Mouse (Mus musculus): ENCODE results near the gene Camk1g. TPM values are rescaled to one million over a fixed set of nuclear protein-coding genes. Genes with fewer than 3 reads are reported as not detected.
A peak's percentile ranks its signal among the peaks of the same experiment; 100 is the strongest.

Camk1g gene
- polyA plus RNA-seq (2015; fragmentation: Nextera tagmentation; extraction: Ambion mirVana), result 44.2 and 44.6 TPM in 2 replicates

GRCm38 (mm10) chr1:193370096-193370495, at the start of gene Camk1g:
TSS of gene Camk1g (minus strand) at chr1:193370298.
- Histone ChIP-seq H3K27ac (ENCODE audit: low read depth, low read length) (peak within 1 kb of the TSS; percentile 70), H3K4me2 (ENCODE audit: low read length) (peak within 1 kb of the TSS; percentile 87), H3K36me3 (ENCODE audit: control insufficient read depth, insufficient read depth, low read length) (no peaks in the 10 kb centered on the region), H3K9me3 (ENCODE audit: control insufficient read depth, low read length) (no peaks in the 10 kb centered on the region), H3K4me1 (ENCODE audit: control insufficient read depth, insufficient read depth, low read depth, low read length) (peaks cover 29% of the 10 kb centered on the region), H3K27me3 (replicated peaks; ENCODE audit: control insufficient read depth, insufficient read depth, low read length) (no peaks in the 10 kb centered on the region), H3K9ac (ENCODE audit: low read depth, low read length) (peak within 1 kb of the TSS; percentile 73), H3K4me3 (ENCODE audit: low read length) (peak within 1 kb of the TSS; percentile 64)
- ATAC-seq, result peak; percentile 91
- WGBS, result 2% methylated on average over 2 of the region's 2 CpGs

GRCm38 (mm10) chr1:193419168-193419567, 49.1 kb upstream of the Camk1g start:
- H3K9me3 ChIP-seq (ENCODE audit: control insufficient read depth, low read length), result no peaks in the 10 kb centered on the region
- H3K9ac ChIP-seq (ENCODE audit: low read depth, low read length), result no peak overlapping the region
- ATAC-seq, result no peak; the same call in 1 of the 2 replicates
- H3K4me2 ChIP-seq (ENCODE audit: low read length), result no peak overlapping the region
- no peak overlapping the region for H3K27ac ChIP-seq (ENCODE audit: low read depth, low read length)
- H3K36me3 ChIP-seq (ENCODE audit: control insufficient read depth, insufficient read depth, low read length), result no peaks in the 10 kb centered on the region
- 3% methylated on average over 2 of the region's 2 CpGs for WGBS
- no peaks in the 10 kb centered on the region; the same call in 1 of the 2 replicates for H3K27me3 ChIP-seq (replicated peaks; ENCODE audit: control insufficient read depth, insufficient read depth, low read length)
- H3K4me3 ChIP-seq (ENCODE audit: low read length), result no peak overlapping the region
- peaks cover 21% of the 10 kb centered on the region for H3K4me1 ChIP-seq (ENCODE audit: control insufficient read depth, insufficient read depth, low read depth, low read length)

- Histone ChIP-seq H3K36me3 (ENCODE audit: control insufficient read depth, insufficient read depth, low read length) (no peaks in the 10 kb centered on the region), H3K4me2 (ENCODE audit: low read length) (no peak overlapping the region), H3K9ac (ENCODE audit: low read depth, low read length) (no peak overlapping the region), H3K27me3 (replicated peaks; ENCODE audit: control insufficient read depth, insufficient read depth, low read length) (no peaks in the 10 kb centered on the region; the same call in 1 of the 2 replicates), H3K4me3 (ENCODE audit: low read length) (no peak overlapping the region), H3K4me1 (ENCODE audit: control insufficient read depth, insufficient read depth, low read depth, low read length) (peaks cover 16% of the 10 kb centered on the region), H3K9me3 (ENCODE audit: control insufficient read depth, low read length) (no peaks in the 10 kb centered on the region), H3K27ac (ENCODE audit: low read depth, low read length) (no peak overlapping the region)
- no peak for ATAC-seq
- WGBS, result 63% methylated on average over 5 of the region's 5 CpGs
Measured at GRCm38 (mm10) chr1:193418656-193419055, 48.6 kb upstream of the Camk1g start.

GRCm38 (mm10) chr1:193414067-193414466, 44.0 kb upstream of the Camk1g start:
- H3K27ac ChIP-seq (ENCODE audit: low read depth, low read length), result no peak overlapping the region
- no peaks in the 10 kb centered on the region for H3K36me3 ChIP-seq (ENCODE audit: control insufficient read depth, insufficient read depth, low read length)
- WGBS, result 92% methylated on average over 4 of the region's 4 CpGs
- H3K27me3 ChIP-seq (replicated peaks; ENCODE audit: control insufficient read depth, insufficient read depth, low read length), result no peaks in the 10 kb centered on the region; the same call in 1 of the 2 replicates
- H3K9me3 ChIP-seq (ENCODE audit: control insufficient read depth, low read length), result no peaks in the 10 kb centered on the region
- no peak overlapping the region for H3K4me2 ChIP-seq (ENCODE audit: low read length)
- peaks cover 9% of the 10 kb centered on the region for H3K4me1 ChIP-seq (ENCODE audit: control insufficient read depth, insufficient read depth, low read depth, low read length)
- H3K9ac ChIP-seq (ENCODE audit: low read depth, low read length), result no peak overlapping the region
- ATAC-seq, result no peak
- no peak overlapping the region for H3K4me3 ChIP-seq (ENCODE audit: low read length)

GRCm38 (mm10) chr1:193413368-193414000, 43.4 kb upstream of the Camk1g start:
- WGBS, result 89% methylated on average over 5 of the region's 5 CpGs
- no peak overlapping the region for H3K27ac ChIP-seq (ENCODE audit: low read depth, low read length)
- H3K4me3 ChIP-seq (ENCODE audit: low read length), result no peak overlapping the region
- H3K9me3 ChIP-seq (ENCODE audit: control insufficient read depth, low read length), result no peaks in the 10 kb centered on the region
- H3K27me3 ChIP-seq (replicated peaks; ENCODE audit: control insufficient read depth, insufficient read depth, low read length), result no peaks in the 10 kb centered on the region; the same call in 1 of the 2 replicates
- no peak for ATAC-seq
- no peaks in the 10 kb centered on the region for H3K36me3 ChIP-seq (ENCODE audit: control insufficient read depth, insufficient read depth, low read length)
- no peak overlapping the region for H3K9ac ChIP-seq (ENCODE audit: low read depth, low read length)
- H3K4me2 ChIP-seq (ENCODE audit: low read length), result no peak overlapping the region
- H3K4me1 ChIP-seq (ENCODE audit: control insufficient read depth, insufficient read depth, low read depth, low read length), result peaks cover 4% of the 10 kb centered on the region

GRCm38 (mm10) chr1:193407487-193407886, 37.4 kb upstream of the Camk1g start:
- no peak for ATAC-seq
- H3K36me3 ChIP-seq (ENCODE audit: control insufficient read depth, insufficient read depth, low read length), result no peaks in the 10 kb centered on the region
- 30% methylated on average over 6 of the region's 6 CpGs for WGBS

GRCm38 (mm10) chr1:193406059-193406642, 36.1 kb upstream of the Camk1g start:
- no peaks in the 10 kb centered on the region for H3K27me3 ChIP-seq (replicated peaks; ENCODE audit: control insufficient read depth, insufficient read depth, low read length)
- ATAC-seq, result peak; percentile 79
- no peak overlapping the region for H3K4me3 ChIP-seq (ENCODE audit: low read length)
- H3K27ac ChIP-seq (ENCODE audit: low read depth, low read length), result no peak overlapping the region
- H3K4me1 ChIP-seq (ENCODE audit: control insufficient read depth, insufficient read depth, low read depth, low read length), result peaks cover 4% of the 10 kb centered on the region; the same call in 1 of the 2 replicates
- H3K36me3 ChIP-seq (ENCODE audit: control insufficient read depth, insufficient read depth, low read length), result no peaks in the 10 kb centered on the region
- WGBS, result 45% methylated on average over 6 of the region's 6 CpGs
- H3K4me2 ChIP-seq (ENCODE audit: low read length), result no peak overlapping the region
- no peaks in the 10 kb centered on the region for H3K9me3 ChIP-seq (ENCODE audit: control insufficient read depth, low read length)
- no peak overlapping the region for H3K9ac ChIP-seq (ENCODE audit: low read depth, low read length)

More at GRCm38 (mm10) chr1:193407487-193407886, 37.4 kb upstream of the Camk1g start:
- Histone ChIP-seq H3K9me3 (ENCODE audit: control insufficient read depth, low read length) (no peaks in the 10 kb centered on the region), H3K4me1 (ENCODE audit: control insufficient read depth, insufficient read depth, low read depth, low read length) (peaks cover 4% of the 10 kb centered on the region; the same call in 1 of the 2 replicates), H3K9ac (ENCODE audit: low read depth, low read length) (no peak overlapping the region), H3K27ac (ENCODE audit: low read depth, low read length) (no peak overlapping the region), H3K4me3 (ENCODE audit: low read length) (no peak overlapping the region), H3K27me3 (replicated peaks; ENCODE audit: control insufficient read depth, insufficient read depth, low read length) (no peaks in the 10 kb centered on the region), H3K4me2 (ENCODE audit: low read length) (no peak overlapping the region)

GRCm38 (mm10) chr1:193401695-193402094, 31.6 kb upstream of the Camk1g start:
- Histone ChIP-seq H3K27me3 (replicated peaks; ENCODE audit: control insufficient read depth, insufficient read depth, low read length) (no peaks in the 10 kb centered on the region), H3K4me3 (ENCODE audit: low read length) (no peak overlapping the region), H3K27ac (ENCODE audit: low read depth, low read length) (no peak overlapping the region), H3K9me3 (ENCODE audit: control insufficient read depth, low read length) (no peaks in the 10 kb centered on the region), H3K4me2 (ENCODE audit: low read length) (no peak overlapping the region), H3K4me1 (ENCODE audit: control insufficient read depth, insufficient read depth, low read depth, low read length) (no peaks in the 10 kb centered on the region; the same call in 1 of the 2 replicates), H3K36me3 (ENCODE audit: control insufficient read depth, insufficient read depth, low read length) (no peaks in the 10 kb centered on the region), H3K9ac (ENCODE audit: low read depth, low read length) (no peak overlapping the region)
- WGBS, result 71% methylated on average over 9 of the region's 9 CpGs
- no peak for ATAC-seq

GRCm38 (mm10) chr1:193400348-193400747, 30.2 kb upstream of the Camk1g start:
- H3K4me3 ChIP-seq (ENCODE audit: low read length), result no peak overlapping the region
- H3K4me1 ChIP-seq (ENCODE audit: control insufficient read depth, insufficient read depth, low read depth, low read length), result no peaks in the 10 kb centered on the region; the same call in 1 of the 2 replicates
- no peaks in the 10 kb centered on the region for H3K36me3 ChIP-seq (ENCODE audit: control insufficient read depth, insufficient read depth, low read length)
- H3K27me3 ChIP-seq (replicated peaks; ENCODE audit: control insufficient read depth, insufficient read depth, low read length), result no peaks in the 10 kb centered on the region
- H3K9me3 ChIP-seq (ENCODE audit: control insufficient read depth, low read length), result no peaks in the 10 kb centered on the region
- H3K4me2 ChIP-seq (ENCODE audit: low read length), result no peak overlapping the region
- ATAC-seq, result no peak
- WGBS, result 85% methylated on average over 1 of the region's 1 CpGs
- H3K27ac ChIP-seq (ENCODE audit: low read depth, low read length), result no peak overlapping the region
- no peak overlapping the region for H3K9ac ChIP-seq (ENCODE audit: low read depth, low read length)

Data from hindbrain, embryonic 16.5 days (tissue).